Mouse (Mus musculus) spleen, postnatal 4 days (tissue): ENCODE measurements around the gene Stmn1.

ENCODE experiments used
- DNase-seq, 2 experiments: peaks; one replicate each; pipeline ENCODE4 v3.0.0; 2022; ENCODE audit warnings: low spot score in 2 of 2

Stmn1 gene

DNA sequence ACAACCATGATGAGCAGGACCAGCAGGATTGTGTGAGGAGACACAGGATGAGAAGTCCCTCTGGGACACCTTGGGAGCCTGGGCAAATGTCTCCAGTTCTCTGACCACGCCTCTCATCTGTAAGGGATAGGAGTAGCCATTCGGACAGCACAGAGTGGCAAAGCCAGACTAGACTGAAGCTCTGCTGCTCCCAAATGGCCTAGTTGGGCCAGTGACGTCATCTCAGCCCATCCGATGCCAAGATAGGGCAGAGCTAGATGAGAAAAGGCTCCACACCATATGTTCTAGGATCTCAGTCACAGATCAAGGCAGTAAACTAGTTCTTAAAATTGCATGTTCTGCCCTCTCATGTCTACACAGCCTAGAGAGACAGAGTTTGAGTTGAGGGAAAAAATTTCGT lies 9.3 kb upstream of the Stmn1 start:
- DNase-seq = no peak

- DNase-seq = peak; percentile 50 to 70
Measured at GRCm38 (mm10) chr4:134460277-134460676, 7.8 kb upstream of the Stmn1 start.

DNA sequence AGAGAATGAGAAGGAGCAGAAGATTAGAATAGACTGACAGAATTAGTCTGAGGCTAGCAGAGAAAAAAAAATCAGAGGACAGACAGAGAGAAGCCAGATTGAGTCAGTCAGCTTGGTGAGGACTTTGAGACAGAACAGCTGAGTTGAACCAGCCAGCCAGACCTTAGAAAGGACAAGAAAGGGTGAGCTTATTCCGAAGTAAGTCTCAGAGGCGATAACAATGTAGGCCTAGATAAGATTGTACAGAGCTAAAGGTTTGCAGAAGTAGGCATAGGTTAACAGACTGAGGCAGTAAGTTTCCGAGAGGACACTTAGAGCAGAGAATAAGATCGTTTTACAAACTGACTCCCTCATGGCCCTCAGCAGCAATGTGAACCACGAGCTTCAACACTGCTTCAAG lies 6.9 kb upstream of the Stmn1 start:
- no peak for DNase-seq

DNA sequence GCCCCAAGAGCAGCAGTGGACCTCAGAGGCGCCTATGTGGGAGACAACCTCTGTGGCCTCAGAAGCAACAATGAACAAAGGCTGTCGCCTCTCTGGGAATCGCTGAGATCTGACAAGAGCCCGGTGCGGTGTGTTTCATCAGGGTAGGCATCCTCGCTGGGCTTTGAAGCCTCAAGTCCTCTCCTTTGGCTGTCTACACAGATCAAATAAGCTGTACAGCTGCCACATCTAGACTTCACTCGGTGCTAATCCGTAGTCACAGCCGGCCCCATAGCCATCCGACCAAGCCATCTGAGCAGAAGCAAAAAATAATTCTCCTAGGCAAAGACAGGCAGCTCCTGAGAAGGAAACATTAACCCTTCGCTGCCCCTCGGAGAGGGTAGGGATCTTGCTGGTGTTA lies 2.3 kb upstream of the Stmn1 start:
- no peak for DNase-seq

- no peak for DNase-seq
Measured at GRCm38 (mm10) chr4:134466381-134467262, 1.5 kb upstream of the Stmn1 start.

DNA sequence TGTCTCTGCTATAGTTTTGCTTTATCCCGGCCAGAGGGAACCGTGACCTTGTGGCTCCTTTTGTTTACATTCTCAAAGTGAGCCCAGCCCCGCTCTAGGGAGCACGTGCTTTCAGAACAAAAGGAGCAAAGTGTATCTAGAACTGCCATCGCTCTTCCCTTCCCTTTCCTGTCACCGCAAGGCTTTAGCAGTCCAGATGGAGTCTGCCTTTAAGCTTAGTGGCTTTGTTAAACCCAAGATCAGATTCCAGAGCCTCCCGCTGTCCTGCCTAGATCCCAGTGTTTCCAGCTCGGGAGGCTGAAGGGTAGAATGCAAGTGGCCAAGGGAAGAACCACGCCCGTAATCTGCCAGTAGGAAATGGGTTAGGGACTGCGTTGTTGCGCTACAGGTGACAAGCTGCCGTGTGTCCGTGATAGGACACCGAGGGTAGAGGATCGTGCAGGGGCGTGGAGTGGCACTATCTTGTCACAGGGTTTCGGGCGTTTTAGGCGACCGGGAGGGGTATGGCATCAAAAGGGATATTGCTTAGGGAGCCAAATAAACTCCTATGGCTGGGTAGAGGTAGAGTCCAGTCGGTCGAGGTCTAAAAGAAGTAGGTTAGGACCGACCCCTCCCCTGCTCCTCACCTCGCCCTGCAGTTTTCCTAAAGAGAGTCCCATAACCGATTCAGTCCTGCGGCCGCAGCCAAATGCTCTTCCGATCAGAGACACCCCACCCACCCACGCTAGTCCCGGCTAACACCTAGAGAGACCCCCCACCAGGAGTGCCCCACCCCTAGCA lies 495 bp upstream of the Stmn1 start:
- DNase-seq = peak; percentile 37 to 76

GRCm38 (mm10) chr4:134468578-134469266 lies 602 bp downstream of the Stmn1 start:
- peak; percentile 99 to 100 for DNase-seq

DNA sequence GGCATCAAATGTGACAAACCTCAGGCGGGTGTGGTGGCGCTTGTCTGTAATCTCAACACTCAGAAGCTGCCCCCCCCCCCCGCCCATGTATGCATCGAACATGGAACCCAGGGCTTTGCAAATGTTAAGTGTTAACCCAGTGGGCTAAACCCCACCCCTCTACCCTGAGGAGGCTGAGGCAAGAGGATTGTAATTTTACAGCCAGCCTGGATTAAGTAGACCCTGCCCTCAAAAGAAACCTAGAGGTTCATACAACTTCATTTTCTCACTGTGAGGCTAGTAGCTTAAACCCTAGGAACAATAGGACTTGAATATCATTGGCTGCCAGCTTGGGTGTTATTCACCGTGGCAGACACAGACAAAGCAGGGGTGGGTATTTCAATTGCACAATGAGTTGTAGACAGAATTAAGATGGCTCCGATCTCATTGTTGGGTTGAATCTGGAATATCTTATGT lies 1.2 kb downstream of the Stmn1 start:
- no peak for DNase-seq

DNA sequence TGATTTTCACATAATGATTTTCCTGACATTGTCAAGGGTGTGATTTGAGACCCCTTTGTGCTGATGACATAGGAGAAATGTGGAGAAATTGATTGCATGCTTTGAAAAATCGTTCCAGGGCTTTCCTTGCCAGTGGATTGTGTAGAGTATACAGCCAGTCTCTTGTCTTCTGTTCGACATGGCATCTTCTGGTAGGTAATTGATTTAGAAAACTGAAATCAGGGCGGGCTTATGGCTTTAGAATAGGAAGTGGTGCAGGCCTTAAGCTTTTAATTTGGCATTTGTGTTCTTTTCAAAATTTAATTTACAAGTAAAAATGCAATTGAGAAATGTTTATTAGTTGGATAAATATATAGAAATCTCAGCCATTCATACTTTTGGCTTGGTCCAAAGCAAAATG lies 1.9 kb downstream of the Stmn1 start:
- DNase-seq = no peak

GRCm38 (mm10) chr4:134471469-134471868 lies 3.3 kb downstream of the Stmn1 start:
- no peak for DNase-seq

- no peak for DNase-seq
Measured at GRCm38 (mm10) chr4:134473764-134474163, 5.6 kb downstream of the Stmn1 start.

GRCm38 (mm10) chr4:134474240-134474639 lies 6.1 kb downstream of the Stmn1 start:
- DNase-seq = no peak

- DNase-seq = no peak
Measured at GRCm38 (mm10) chr4:134476899-134477298, 8.8 kb downstream of the Stmn1 start.

GRCm38 (mm10) chr4:134478031-134478430 lies 9.9 kb downstream of the Stmn1 start:
- peak; percentile 94 to 99 for DNase-seq

- DNase-seq = no peak
Measured at GRCm38 (mm10) chr4:134479839-134480238, 11.7 kb downstream of the Stmn1 start.

GRCm38 (mm10) chr4:134480864-134481263 lies 12.7 kb downstream of the Stmn1 start:
- peak; percentile 77 to 94 for DNase-seq

GRCm38 (mm10) chr4:134481270-134481669 lies 13.2 kb downstream of the Stmn1 start:
- DNase-seq = no peak

- no peak for DNase-seq
Measured at GRCm38 (mm10) chr4:134482442-134482841, 14.3 kb downstream of the Stmn1 start.

DNA sequence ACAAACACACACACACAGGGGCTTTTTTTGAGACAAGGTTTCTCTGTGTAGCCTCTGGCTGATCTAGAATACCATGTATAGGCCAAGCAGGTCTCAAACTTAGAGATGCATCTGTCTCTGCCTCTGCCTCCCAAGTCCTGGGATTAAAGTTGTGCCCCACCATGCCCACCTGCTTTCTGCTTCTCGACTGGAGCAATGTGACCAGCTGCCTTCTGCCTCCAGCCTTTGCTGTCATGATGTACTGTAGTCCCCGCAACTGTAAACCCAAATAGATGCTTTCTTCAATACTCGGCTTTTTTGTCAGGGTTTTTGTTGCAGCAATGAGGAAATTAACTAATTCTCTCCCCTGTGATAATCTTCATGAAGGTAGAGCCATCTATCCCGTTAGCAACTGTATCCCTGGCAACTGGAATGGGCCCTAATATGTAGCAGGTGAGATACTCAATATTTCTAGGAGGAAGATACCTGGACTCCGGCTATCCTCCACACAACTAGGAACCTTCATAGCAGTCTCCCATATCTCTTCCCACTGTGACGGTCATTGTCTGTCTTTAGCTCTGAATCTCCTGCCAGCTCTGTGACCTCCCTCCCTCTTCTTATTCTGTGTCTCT lies 15.1 kb downstream of the Stmn1 start:
- DNase-seq = no peak

DNA sequence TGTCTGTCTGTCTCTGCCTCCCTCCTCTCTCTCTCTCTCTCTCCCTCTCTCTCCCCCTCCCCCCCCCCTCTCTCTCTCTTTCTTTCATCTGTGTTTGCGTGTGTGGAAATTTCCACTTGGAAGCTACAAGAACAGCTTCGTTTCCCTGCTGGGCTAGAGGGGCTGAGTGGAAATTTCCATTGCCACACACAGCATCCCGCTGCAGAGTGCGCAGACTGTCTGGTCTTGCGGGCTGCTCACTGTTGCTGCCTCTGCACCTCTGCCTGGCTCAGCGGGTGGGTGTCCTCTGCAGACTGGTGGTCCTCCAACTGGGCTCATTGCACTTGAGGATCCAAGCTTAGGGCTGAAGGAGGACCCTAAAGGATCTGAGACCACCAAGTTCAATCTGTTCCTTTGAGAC lies 15.6 kb downstream of the Stmn1 start:
- DNase-seq = no peak

- no peak for DNase-seq
Measured at GRCm38 (mm10) chr4:134484231-134484630, 16.1 kb downstream of the Stmn1 start.
